Mouse (Mus musculus) midbrain, embryonic 12.5 days (tissue): ENCODE data around the gene Snx9. TPM values are rescaled to one million over a fixed set of nuclear protein-coding genes. Genes with fewer than 3 reads are reported as not detected.

Experiments
- ATAC-seq: fragments of 200-750 bp; cut with Nextera tagmentation; 2 replicates; pipeline ENCODE4 v1.8.0; 2017; ENCODE audit warnings: low read depth, moderate TSS enrichment, moderate library complexity; ENCODE audit not compliant: low FRiP score
- H3K27ac ChIP-seq: fragments of 300-500 bp; sonication (generic); replicated peaks from 2 replicates; pipeline ENCODE4 v1.5.1; 2016; ENCODE audit warnings: mild to moderate bottlenecking
- H3K27me3 ChIP-seq: fragments of 300-500 bp; sonication (generic); 2 replicates; pipeline ENCODE4 v1.6.1; 2016; ENCODE audit warnings: mild to moderate bottlenecking
- H3K36me3 ChIP-seq: fragments of 300-500 bp; sonication (generic); 2 replicates; pipeline ENCODE4 v1.6.1; 2016
- H3K4me1 ChIP-seq: fragments of 300-500 bp; sonication (generic); 2 replicates; pipeline ENCODE4 v1.6.1; 2016
- H3K4me2 ChIP-seq: fragments of 300-500 bp; sonication (generic); replicated peaks from 2 replicates; pipeline ENCODE4 v1.6.1; 2016; ENCODE audit warnings: mild to moderate bottlenecking, moderate library complexity
- H3K4me3 ChIP-seq: fragments of 300-500 bp; sonication (generic); 2 replicates; pipeline ENCODE4 v1.5.1; 2016; ENCODE audit warnings: mild to moderate bottlenecking
- H3K9ac ChIP-seq: fragments of 300-500 bp; sonication (generic); replicated peaks from 2 replicates; pipeline ENCODE4 v1.6.1; 2016; ENCODE audit warnings: mild to moderate bottlenecking, moderate library complexity
- H3K9me3 ChIP-seq: fragments of 300-500 bp; sonication (generic); 2 replicates; pipeline ENCODE4 v1.6.1; 2016; ENCODE audit warnings: mild to moderate bottlenecking
- WGBS: fragments of 180-500 bp; shearing (Covaris S2); methylation state at CpG from one replicate; pipeline ENCODE4 v1.1.7; 2016; 5-methylcytosine and 5-hydroxymethylcytosine counted together
- polyA plus RNA-seq: library from polyadenylated mRNA; unstranded; fragments of >200 nt; fragmentation: Nextera tagmentation; extraction: Ambion mirVana; gene quantifications from 2 replicates; pipeline ENCODE4 v1.2.1, GENCODE M21; 2016

Snx9 gene
- 15.5 and 16.3 TPM in 2 replicates for polyA plus RNA-seq

DNA sequence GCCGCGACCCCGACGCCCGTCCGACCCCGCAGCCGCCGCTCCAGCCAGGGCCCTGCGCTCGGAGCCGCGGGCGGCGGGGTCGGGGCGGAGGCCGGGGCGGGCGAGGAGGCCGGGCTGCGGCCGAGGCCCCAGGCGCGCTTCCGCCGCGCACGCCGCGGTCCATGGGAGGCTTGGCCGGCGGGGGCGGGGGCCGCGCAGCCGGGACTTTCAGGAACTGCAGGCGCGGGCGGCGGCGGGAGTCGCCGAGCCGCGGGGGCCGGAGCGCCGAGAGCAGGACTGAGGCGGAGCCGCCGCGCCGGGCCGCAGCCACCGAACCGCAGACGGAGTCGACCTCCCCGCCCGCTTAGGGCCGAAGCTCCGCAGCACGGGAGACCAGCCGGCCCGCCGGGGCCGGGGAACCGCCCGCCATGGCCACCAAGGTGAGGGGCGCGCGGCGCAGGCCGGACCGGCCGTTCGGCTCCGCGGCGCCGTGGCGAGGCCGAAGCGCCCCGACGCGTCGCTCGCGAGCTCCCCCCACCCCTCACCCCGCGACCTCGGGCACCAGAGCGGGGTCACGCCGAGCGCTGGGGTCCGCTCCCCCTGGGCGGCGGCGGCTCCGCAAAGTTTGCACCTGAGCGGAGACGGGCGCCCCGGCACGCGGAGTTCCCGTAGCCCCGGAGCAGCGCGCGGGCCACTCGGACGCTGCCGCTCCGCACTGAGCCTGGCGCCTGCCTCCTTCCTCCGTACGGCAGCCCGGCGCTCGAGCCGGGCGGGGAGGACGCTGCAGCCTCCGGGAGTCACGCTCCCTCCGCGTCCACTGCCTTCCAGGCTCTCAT lies at the start of gene Snx9:
TSS of gene Snx9 (plus strand) at position 202 of the 815 bp plus-strand sequence.
- H3K9me3 ChIP-seq, result no peaks in the 10 kb centered on the region
- H3K4me2 ChIP-seq, result peak within 1 kb of the TSS; percentile 69
- peak within 1 kb of the TSS; percentile 90 for H3K9ac ChIP-seq
- under 1% methylated on average over 99 of the region's 131 CpGs for WGBS
- no peaks in the 10 kb centered on the region for H3K36me3 ChIP-seq
- peak within 1 kb of the TSS; percentile 76 for H3K4me3 ChIP-seq
- H3K27ac ChIP-seq, result peak within 1 kb of the TSS; percentile 96
- H3K27me3 ChIP-seq, result no peaks in the 10 kb centered on the region
- ATAC-seq, result peak; percentile 87
- peaks cover 14% of the 10 kb centered on the region for H3K4me1 ChIP-seq

DNA sequence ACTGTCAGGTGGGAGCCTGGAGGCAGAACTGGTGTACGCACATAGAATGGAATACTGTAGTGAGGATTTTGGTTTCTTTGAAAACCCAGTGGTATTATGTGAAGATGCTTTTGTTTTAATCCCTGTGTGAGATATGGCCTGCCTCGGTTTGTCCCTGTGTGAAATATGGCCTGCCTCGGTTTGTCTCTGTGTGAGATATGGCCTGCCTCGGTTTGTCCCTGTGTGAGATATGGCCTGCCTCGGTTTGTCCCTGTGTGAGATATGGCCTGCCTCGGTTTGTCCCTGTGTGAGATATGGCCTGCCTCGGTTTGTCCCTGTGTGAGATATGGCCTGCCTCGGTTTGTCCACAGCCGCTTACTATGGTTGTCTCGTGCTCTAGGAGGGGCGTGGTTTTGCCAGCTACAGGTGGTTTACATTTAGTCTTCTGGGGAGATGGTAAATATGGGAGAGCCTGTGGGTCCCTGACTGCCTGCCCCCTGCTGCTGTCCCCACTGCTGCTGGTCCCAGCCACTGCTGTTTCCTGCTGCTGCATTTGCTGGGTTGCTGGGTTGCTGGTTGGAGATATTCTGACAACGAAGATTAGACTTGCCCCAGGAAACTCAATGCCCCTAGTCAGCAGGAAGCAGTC lies 48.9 kb upstream of the Snx9 start:
- ATAC-seq, result no peak
- WGBS, result 86% methylated on average over 12 of the region's 12 CpGs
- H3K9ac ChIP-seq, result no peak overlapping the region

DNA sequence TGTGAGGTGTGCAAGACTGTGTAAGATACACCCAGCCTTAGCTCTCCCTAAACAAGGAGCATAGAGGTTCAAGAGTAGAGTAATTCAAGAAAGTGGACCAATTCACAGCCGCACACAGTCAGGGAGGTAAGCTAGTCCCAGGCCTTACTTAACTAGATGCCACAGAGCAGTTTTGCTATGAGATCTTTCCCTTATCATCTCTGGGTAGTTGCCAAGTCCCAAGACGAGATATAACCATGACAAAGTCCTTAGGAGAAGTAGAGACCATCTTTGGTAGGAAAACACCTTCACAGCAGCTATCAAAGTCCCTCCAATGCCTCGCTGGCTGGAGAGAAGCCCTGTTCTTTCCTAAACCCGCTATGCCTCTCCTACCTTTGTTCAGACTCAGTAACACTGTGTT lies 47.5 kb upstream of the Snx9 start:
- Histone ChIP-seq H3K27ac (no peak overlapping the region), H3K4me3 (no peak overlapping the region), H3K9me3 (no peaks in the 10 kb centered on the region), H3K4me2 (no peak overlapping the region), H3K9ac (no peak overlapping the region), H3K27me3 (no peaks in the 10 kb centered on the region), H3K4me1 (no peaks in the 10 kb centered on the region; the same call in 1 of the 2 replicates), H3K36me3 (no peaks in the 10 kb centered on the region)
- WGBS, result 70% methylated on average over 4 of the region's 4 CpGs
- ATAC-seq, result no peak

More for the DNA sequence above, 48.9 kb upstream of the Snx9 start:
- no peaks in the 10 kb centered on the region for H3K27me3 ChIP-seq
- H3K9me3 ChIP-seq, result 0 out of 2 replicates have a peak, but pooled peaks cover 4% of the 10 kb centered on the region
- H3K4me1 ChIP-seq, result no peaks in the 10 kb centered on the region; the same call in 1 of the 2 replicates
- no peak overlapping the region for H3K4me2 ChIP-seq
- H3K36me3 ChIP-seq, result no peaks in the 10 kb centered on the region
- no peak overlapping the region for H3K4me3 ChIP-seq
- H3K27ac ChIP-seq, result no peak overlapping the region

DNA sequence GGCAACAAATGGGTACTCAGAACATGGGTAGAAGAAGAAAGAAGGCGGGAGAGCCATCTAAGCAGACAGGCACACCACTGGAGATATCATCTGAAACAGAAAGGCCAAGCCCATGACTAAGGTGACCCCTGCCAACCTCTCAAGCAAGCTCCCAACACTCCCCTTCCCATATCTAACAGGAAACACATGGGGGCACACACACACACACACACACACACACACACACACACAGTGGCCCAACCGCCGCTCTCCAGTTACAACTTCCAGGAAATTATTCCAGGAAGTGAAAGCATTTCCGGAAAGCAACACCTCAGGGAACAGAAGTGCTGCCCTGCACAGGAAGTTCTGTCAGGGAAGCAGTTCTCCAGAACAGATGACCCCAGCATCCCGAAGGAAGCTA lies 46.9 kb upstream of the Snx9 start:
- ATAC-seq, result no peak
- Histone ChIP-seq H3K36me3 (no peaks in the 10 kb centered on the region), H3K27me3 (no peaks in the 10 kb centered on the region), H3K4me3 (no peak overlapping the region), H3K9me3 (no peaks in the 10 kb centered on the region), H3K4me1 (no peaks in the 10 kb centered on the region; the same call in 1 of the 2 replicates), H3K27ac (no peak overlapping the region), H3K4me2 (no peak overlapping the region), H3K9ac (no peak overlapping the region)
- 81% methylated on average over 5 of the region's 5 CpGs for WGBS

DNA sequence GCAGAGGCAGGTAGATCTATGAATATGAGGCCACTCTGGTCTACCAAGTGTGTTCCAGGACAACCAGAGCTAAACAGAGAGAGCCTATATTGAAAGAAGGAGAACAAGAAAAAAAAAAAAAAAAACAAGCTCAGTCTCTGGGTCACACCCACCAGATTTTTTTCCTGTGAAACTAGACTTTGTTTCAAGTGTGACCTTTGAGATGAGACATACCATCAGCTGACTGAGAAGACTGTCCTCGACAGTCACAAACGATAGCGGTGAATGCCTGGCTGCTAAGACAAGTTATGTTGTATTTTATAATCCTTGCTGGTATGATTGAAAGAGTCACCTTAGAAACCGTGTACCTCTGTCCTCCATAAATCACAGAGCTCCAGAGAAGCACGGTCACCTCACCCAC lies 45.8 kb upstream of the Snx9 start:
- Histone ChIP-seq H3K4me1 (no peaks in the 10 kb centered on the region; the same call in 1 of the 2 replicates), H3K36me3 (no peaks in the 10 kb centered on the region), H3K9ac (no peak overlapping the region), H3K27ac (no peak overlapping the region), H3K4me2 (no peak overlapping the region), H3K4me3 (no peak overlapping the region), H3K9me3 (no peaks in the 10 kb centered on the region), H3K27me3 (no peaks in the 10 kb centered on the region)
- WGBS, result 75% methylated on average over 5 of the region's 5 CpGs
- ATAC-seq, result no peak

DNA sequence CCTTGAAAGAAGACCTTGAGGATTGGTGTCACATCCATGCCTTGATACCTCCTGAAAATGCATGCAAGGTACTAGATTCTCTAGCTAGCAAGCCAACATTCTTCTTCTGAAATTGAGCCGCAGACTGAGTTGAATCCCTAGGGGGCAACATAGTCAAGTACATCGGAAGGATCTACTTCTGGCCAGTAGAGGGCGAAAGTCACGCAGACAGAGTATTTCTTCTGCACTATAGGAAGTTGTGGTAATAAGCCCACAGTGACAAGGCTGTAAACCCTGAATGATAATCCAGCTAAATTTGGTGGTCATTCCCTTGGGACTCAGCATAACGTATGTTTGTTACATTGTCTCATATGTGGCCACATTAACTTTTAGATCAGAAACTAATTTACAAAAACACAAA lies 45.3 kb upstream of the Snx9 start:
- no peak overlapping the region for H3K9ac ChIP-seq
- H3K4me3 ChIP-seq, result no peak overlapping the region
- no peaks in the 10 kb centered on the region for H3K27me3 ChIP-seq
- ATAC-seq, result peak; percentile 65; the same call in 1 of the 2 replicates
- H3K4me1 ChIP-seq, result no peaks in the 10 kb centered on the region; the same call in 1 of the 2 replicates
- H3K27ac ChIP-seq, result no peak overlapping the region
- WGBS, result 3% methylated on average over 5 of the region's 5 CpGs
- no peaks in the 10 kb centered on the region for H3K36me3 ChIP-seq
- H3K4me2 ChIP-seq, result no peak overlapping the region
- H3K9me3 ChIP-seq, result no peaks in the 10 kb centered on the region

DNA sequence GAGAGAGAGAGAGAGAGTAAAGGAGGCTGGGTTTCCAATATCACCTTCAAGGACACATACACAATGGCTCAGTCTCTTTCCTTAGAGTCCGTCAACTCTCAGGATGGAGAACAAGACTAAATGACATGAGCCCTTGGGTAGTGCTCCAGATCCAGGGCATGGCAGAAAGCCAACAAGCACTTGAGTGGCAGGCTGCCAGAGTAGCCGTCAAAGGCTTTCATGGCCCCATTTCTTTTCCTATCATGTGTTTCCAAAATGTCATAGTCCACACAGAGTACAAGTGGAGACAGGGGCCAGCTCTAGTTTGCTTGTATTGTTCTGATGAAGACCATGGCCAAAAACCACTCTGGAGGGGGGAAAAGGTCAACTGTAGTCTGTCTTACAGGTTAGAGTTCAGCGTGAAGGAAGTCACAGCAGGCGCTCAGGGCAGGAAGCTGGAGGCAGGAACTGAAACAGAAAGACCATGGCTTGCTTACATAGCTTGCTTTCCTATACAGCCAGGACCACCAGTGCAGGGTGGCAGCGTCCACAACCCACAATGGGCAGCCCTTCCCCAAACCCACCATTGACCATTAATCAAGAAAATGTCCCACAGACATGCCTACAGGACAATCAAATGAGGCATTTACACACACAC lies 43.9 kb upstream of the Snx9 start:
- Histone ChIP-seq H3K9me3 (no peaks in the 10 kb centered on the region), H3K27me3 (no peaks in the 10 kb centered on the region), H3K4me2 (no peak overlapping the region), H3K36me3 (no peaks in the 10 kb centered on the region), H3K27ac (no peak overlapping the region), H3K9ac (no peak overlapping the region), H3K4me3 (no peak overlapping the region), H3K4me1 (no peaks in the 10 kb centered on the region; the same call in 1 of the 2 replicates)
- no peak for ATAC-seq
- 82% methylated on average over 5 of the region's 5 CpGs for WGBS

DNA sequence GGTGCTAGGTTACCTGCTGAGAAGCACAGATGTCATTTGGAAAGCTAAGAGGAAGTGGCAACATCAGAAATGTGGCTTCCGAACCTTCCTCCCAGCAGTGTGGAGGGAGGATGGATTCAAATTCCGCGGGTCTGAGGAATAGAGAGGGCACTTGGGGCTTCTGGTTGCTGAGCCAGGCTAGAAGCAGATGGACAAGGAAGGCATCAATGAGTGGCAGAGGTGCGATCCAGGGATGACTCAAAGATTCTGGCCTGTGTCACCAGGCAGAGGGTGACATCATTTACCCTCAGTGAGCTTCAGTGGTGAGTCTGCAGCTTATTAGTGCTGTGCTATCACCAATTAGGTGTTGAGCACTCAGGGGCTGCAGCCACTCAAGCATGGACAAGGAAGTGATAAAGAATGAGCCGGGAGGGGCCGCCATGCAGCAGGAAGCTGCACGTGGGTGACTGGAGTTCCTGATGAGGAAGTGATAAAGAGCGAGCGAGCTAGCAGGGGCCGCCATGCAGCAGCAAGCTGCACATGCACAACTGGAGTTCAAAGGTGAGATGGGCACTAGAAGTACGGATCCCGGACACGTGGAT lies 42.8 kb upstream of the Snx9 start:
- 76% methylated on average over 13 of the region's 13 CpGs for WGBS
- H3K4me3 ChIP-seq, result no peak overlapping the region
- no peaks in the 10 kb centered on the region for H3K27me3 ChIP-seq
- H3K36me3 ChIP-seq, result no peaks in the 10 kb centered on the region
- no peaks in the 10 kb centered on the region for H3K9me3 ChIP-seq
- no peaks in the 10 kb centered on the region; the same call in 1 of the 2 replicates for H3K4me1 ChIP-seq
- no peak overlapping the region for H3K27ac ChIP-seq
- H3K4me2 ChIP-seq, result no peak overlapping the region
- no peak for ATAC-seq
- H3K9ac ChIP-seq, result no peak overlapping the region

DNA sequence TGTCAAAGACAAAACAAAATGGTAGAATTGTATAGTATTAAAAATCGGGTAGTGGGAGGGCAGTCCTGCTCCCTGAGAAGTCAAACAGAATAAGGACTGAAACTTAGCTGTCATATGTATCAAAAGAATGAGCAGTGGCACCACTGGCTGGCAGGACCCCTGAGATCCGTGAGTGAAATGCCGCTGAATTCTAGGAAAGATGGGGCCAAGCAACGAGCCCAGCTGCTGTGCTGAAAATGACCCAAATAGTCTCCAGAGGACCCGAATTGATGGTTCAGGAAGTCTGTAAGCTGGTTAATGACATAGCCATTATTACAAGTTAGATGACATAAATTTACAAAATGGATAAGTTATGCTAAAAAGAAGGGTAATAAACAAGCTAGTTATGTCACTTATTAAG lies 42.2 kb upstream of the Snx9 start:
- Histone ChIP-seq H3K9me3 (no peaks in the 10 kb centered on the region), H3K27me3 (no peaks in the 10 kb centered on the region), H3K36me3 (no peaks in the 10 kb centered on the region), H3K27ac (no peak overlapping the region), H3K4me3 (no peak overlapping the region), H3K9ac (no peak overlapping the region), H3K4me2 (no peak overlapping the region), H3K4me1 (no peaks in the 10 kb centered on the region; the same call in 1 of the 2 replicates)
- ATAC-seq, result no peak
- WGBS, result 82% methylated on average over 5 of the region's 5 CpGs

DNA sequence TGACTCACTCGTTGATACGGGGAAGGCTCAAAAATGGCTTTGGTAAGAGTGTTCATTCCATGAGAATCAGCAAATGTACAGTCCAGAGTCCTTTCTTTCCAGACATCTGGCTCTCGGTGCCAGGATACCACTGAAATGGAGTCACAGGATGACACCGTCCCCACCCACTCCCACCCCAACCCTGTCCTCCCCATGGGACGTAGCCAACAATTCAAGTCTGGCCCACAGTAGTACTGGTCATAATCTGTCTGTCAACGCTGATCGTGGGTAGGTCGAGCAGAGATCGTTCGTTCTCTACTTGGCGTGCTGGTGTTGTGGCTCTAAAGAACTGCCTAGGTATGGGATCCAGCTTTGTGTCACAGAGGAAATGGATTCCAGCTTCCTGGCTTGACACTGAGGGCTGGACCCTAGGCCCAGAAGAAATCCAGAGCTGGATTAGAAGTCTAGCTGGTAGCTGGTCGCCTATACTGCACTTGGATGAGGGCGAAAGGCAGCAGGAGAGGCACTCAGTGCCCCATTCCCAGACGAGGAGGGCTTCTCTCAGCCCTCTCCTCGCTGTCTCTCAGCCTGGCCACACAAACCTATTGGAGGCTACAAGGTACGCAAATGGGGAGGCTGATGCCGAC lies 41.6 kb upstream of the Snx9 start:
- Histone ChIP-seq H3K4me2 (no peak overlapping the region), H3K4me3 (no peak overlapping the region), H3K4me1 (no peaks in the 10 kb centered on the region; the same call in 1 of the 2 replicates), H3K27me3 (no peaks in the 10 kb centered on the region), H3K9me3 (no peaks in the 10 kb centered on the region), H3K36me3 (no peaks in the 10 kb centered on the region), H3K9ac (no peak overlapping the region), H3K27ac (no peak overlapping the region)
- no peak for ATAC-seq
- 87% methylated on average over 17 of the region's 17 CpGs for WGBS

DNA sequence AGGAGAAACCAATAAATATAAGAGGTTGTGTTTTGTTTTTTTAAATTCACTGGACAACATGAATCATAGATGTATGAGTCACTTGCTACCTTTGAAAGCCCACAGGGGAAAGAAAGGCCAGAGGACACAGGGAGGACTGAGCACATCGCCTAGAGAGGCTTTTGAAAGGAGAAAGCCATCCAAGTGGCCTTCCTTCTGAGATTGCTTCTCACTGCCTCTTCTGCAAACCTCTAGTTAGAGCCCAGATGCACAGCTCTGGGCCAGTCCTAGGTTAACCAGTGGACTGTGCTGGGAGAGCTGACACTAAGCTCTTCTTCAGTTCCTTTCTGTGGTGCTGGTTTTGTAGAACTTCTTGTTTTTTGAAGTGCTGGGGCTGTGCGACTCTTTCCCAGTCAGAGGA lies 40.9 kb upstream of the Snx9 start:
- Histone ChIP-seq H3K27me3 (no peaks in the 10 kb centered on the region), H3K9ac (no peak overlapping the region), H3K4me2 (no peak overlapping the region), H3K4me1 (no peaks in the 10 kb centered on the region; the same call in 1 of the 2 replicates), H3K9me3 (no peaks in the 10 kb centered on the region), H3K36me3 (no peaks in the 10 kb centered on the region), H3K4me3 (no peak overlapping the region), H3K27ac (no peak overlapping the region)
- WGBS, result 84% methylated on average over 2 of the region's 2 CpGs
- no peak for ATAC-seq
